Mouse (Mus musculus) heart, embryonic 14.5 days (tissue): ENCODE measurements around the gene Smim11. TPM values are rescaled to one million over a fixed set of nuclear protein-coding genes. Genes with fewer than 3 reads are reported as not detected.

Source experiments
- ATAC-seq: fragments of 200-750 bp; cut with Nextera tagmentation; 2 replicates; pipeline ENCODE4 v1.8.0; 2017; ENCODE audit warnings: low read depth, moderate TSS enrichment; ENCODE audit not compliant: insufficient number of reproducible peaks, insufficient read depth, low FRiP score
- H3K27ac ChIP-seq, 2 experiments: fragments of 200-500 bp in 1 of 2; fragments of 300-500 bp in 1 of 2; sonication (generic) in 1 of 2; replicated peaks in 1 of 2; 2 replicates each; pipeline ENCODE4 v1.5.1; 2012 to 2014; ENCODE audit warnings: low read depth in 2 of 2, low read length in 2 of 2, control low read depth in 1 of 2, mild to moderate bottlenecking in 1 of 2, mixed read lengths in 1 of 2; ENCODE audit not compliant: control insufficient read depth in 1 of 2, insufficient read depth in 1 of 2
- H3K27me3 ChIP-seq: fragments of 300-500 bp; sonication (generic); 2 replicates; pipeline ENCODE4 v1.6.1; 2014; ENCODE audit warnings: mild to moderate bottlenecking, low read length, control low read depth; ENCODE audit not compliant: control insufficient read depth, insufficient read depth
- H3K36me3 ChIP-seq: fragments of 300-500 bp; sonication (generic); 2 replicates; pipeline ENCODE4 v1.6.1; 2014; ENCODE audit warnings: mild to moderate bottlenecking, control low read depth, low read length, mixed read lengths; ENCODE audit not compliant: control insufficient read depth, insufficient read depth
- H3K4me1 ChIP-seq, 2 experiments: fragments of 200-500 bp in 1 of 2; fragments of 300-500 bp in 1 of 2; sonication (generic) in 1 of 2; 2 replicates each; pipeline ENCODE4 v1.6.1; 2012 to 2014; ENCODE audit warnings: low read length in 2 of 2, control low read depth in 1 of 2, mixed read lengths in 1 of 2; ENCODE audit not compliant: control insufficient read depth in 2 of 2, insufficient read depth in 2 of 2
- H3K4me2 ChIP-seq: fragments of 300-500 bp; sonication (generic); 2 replicates; pipeline ENCODE4 v1.6.1; 2014; ENCODE audit warnings: mild to moderate bottlenecking, low read length
- H3K4me3 ChIP-seq, 2 experiments: fragments of 200-500 bp in 1 of 2; fragments of 300-500 bp in 1 of 2; sonication (generic) in 1 of 2; 2 replicates each; pipeline ENCODE4 v1.5.1; 2012 to 2014; ENCODE audit warnings: low read length in 2 of 2, mild to moderate bottlenecking in 2 of 2, control low read depth in 1 of 2, low read depth in 1 of 2, moderate library complexity in 1 of 2; ENCODE audit not compliant: control insufficient read depth in 1 of 2, insufficient read depth in 1 of 2
- H3K9ac ChIP-seq: fragments of 300-500 bp; sonication (generic); 2 replicates; pipeline ENCODE4 v1.6.1; 2014; ENCODE audit warnings: mild to moderate bottlenecking, low read length
- H3K9me3 ChIP-seq: fragments of 300-500 bp; sonication (generic); 2 replicates; pipeline ENCODE4 v1.6.1; 2016; ENCODE audit warnings: low read length, control low read depth; ENCODE audit not compliant: control insufficient read depth
- whole genome bisulfite sequencing: fragments of 180-500 bp; shearing (Covaris S2); extraction: QIAGEN DNeasy Blood & Tissue Kit; methylation state at CpG from one replicate; pipeline ENCODE4 v1.1.7; 2014; 5-methylcytosine and 5-hydroxymethylcytosine counted together
- polyA plus RNA-seq: library from polyadenylated mRNA; unstranded; fragments of >200 nt; fragmentation: Nextera tagmentation; extraction: Ambion mirVana; gene quantifications from 2 replicates; pipeline ENCODE4 v1.2.1, GENCODE M21; 2014

Smim11 gene
- polyA plus RNA-seq, 1 experiment from 2014 or later: 132 TPM

DNA sequence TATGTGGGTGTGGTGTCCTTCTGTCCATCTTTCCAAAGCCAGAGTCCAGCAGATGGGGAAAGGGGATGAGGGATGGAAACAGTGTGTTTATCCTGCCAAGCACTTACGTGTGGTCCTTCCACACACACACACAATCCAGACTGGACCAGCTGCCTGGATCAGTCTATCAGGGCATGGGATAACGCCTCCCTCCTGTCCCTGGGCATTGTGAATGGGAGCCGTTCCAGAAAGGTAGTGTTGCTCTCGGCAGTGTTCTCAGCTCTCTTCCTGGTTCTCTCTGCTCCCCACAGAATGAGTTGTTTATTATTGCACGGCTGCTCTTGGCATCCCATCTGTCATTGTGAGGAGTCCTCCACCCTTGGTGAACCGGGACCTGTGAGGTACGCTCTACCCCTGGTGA, 59.6 kb downstream of the Smim11 start:
- 76% methylated on average over 7 of the region's 7 CpGs for WGBS
- no peak for ATAC-seq
- no peaks in the 10 kb centered on the region for H3K36me3 ChIP-seq

More for the DNA sequence above, 59.6 kb downstream of the Smim11 start:
- no peak overlapping the region for H3K4me3 ChIP-seq
- peaks cover 31 to 43% of the 10 kb centered on the region in 2 experiments for H3K4me1 ChIP-seq
- no peak overlapping the region for H3K9ac ChIP-seq
- no peak overlapping the region for H3K27ac ChIP-seq
- no peak overlapping the region for H3K4me2 ChIP-seq
- no peaks in the 10 kb centered on the region for H3K9me3 ChIP-seq
- H3K27me3 ChIP-seq: no peaks in the 10 kb centered on the region

Other genes starting within 250 kb of the Smim11 start
- gene Mrps6, start 243.0 kb upstream of the Smim11 start, polyA plus RNA-seq: 135 and 149 TPM in 2 replicates
- gene Gm49711, start 243.0 kb upstream of the Smim11 start, polyA plus RNA-seq: not detected in 2 replicates
- 5.7 and 6.1 TPM in 2 replicates for gene Slc5a3, start 243.0 kb upstream of the Smim11 start, polyA plus RNA-seq
- gene Kcne2, start 8.9 kb upstream of the Smim11 start, polyA plus RNA-seq: 0.59 and 1.1 TPM in 2 replicates
- not detected in 2 replicates for gene Fam243, start 20.2 kb downstream of the Smim11 start, polyA plus RNA-seq
- gene Kcne1, start 58.2 kb downstream of the Smim11 start, polyA plus RNA-seq: 192 and 199 TPM in 2 replicates
- gene Rcan1, start 169.6 kb downstream of the Smim11 start, polyA plus RNA-seq: 105 TPM in 2 replicates
- 0.72 and 0.89 TPM in 2 replicates for gene Clic6, start 184.4 kb downstream of the Smim11 start, polyA plus RNA-seq